Mouse (Mus musculus) thymus, adult 2 months (tissue): ENCODE results near the gene Bcas2. TPM values are rescaled to one million over a fixed set of nuclear protein-coding genes. Genes with fewer than 3 reads are reported as not detected.

Experiments
- DNase-seq: peaks from one replicate; pipeline ENCODE4 v3.0.0; 2021
- H3K27ac ChIP-seq: fragments of 200-500 bp; 2 replicates; pipeline ENCODE4 v1.5.1; 2012; ENCODE audit warnings: low read length, control low read depth; ENCODE audit not compliant: control insufficient read depth, insufficient read depth
- H3K27me3 ChIP-seq: fragments of 200-500 bp; 2 replicates; pipeline ENCODE4 v1.6.1; 2012; ENCODE audit warnings: mild to moderate bottlenecking, low read length, moderate library complexity, mixed read lengths; ENCODE audit not compliant: control insufficient read depth, insufficient read depth
- H3K36me3 ChIP-seq: fragments of 200-500 bp; 2 replicates; pipeline ENCODE4 v1.6.1; 2012; ENCODE audit warnings: mild to moderate bottlenecking, low read length, moderate library complexity; ENCODE audit not compliant: control insufficient read depth, insufficient read depth
- H3K4me1 ChIP-seq: fragments of 200-500 bp; replicated peaks from 2 replicates; pipeline ENCODE4 v1.6.1; 2012; ENCODE audit warnings: low read length; ENCODE audit not compliant: control insufficient read depth, insufficient read depth
- H3K4me3 ChIP-seq: fragments of 200-500 bp; 2 replicates; pipeline ENCODE4 v1.5.1; 2012; ENCODE audit warnings: mild to moderate bottlenecking, low read length, control low read depth, moderate library complexity; ENCODE audit not compliant: control insufficient read depth, insufficient read depth
- CTCF ChIP-seq: fragments of 200-500 bp; IDR thresholded peaks from 2 replicates; pipeline ENCODE4 v1.5.1; 2012; ENCODE audit warnings: mild to moderate bottlenecking, control low read depth, low read length, moderate library complexity, borderline replicate concordance; ENCODE audit not compliant: control insufficient read depth, poor library complexity, insufficient read depth; ENCODE audit errors: extremely low read depth
- POLR2A ChIP-seq: fragments of 200-500 bp; IDR thresholded peaks from 2 replicates; pipeline ENCODE4 v1.6.1; 2012; ENCODE audit warnings: mild to moderate bottlenecking, low read length, control low read depth, moderate library complexity; ENCODE audit not compliant: control insufficient read depth, poor library complexity, insufficient read depth; ENCODE audit errors: extremely low read depth
- WGBS: fragments of 180-500 bp; shearing (Covaris S2); methylation state at CpG from one replicate; pipeline ENCODE4 v1.1.7; 2018; 5-methylcytosine and 5-hydroxymethylcytosine counted together
- polyA plus RNA-seq: library from polyadenylated mRNA; depleted of rRNA; stranded (reverse); fragments of >200 nt; gene quantifications from 2 replicates; pipeline ENCODE4 v1.2.3, GENCODE M21; 2012; rRNA removed

Bcas2 gene
- polyA plus RNA-seq, 1 experiment, result 39.0 TPM

DNA sequence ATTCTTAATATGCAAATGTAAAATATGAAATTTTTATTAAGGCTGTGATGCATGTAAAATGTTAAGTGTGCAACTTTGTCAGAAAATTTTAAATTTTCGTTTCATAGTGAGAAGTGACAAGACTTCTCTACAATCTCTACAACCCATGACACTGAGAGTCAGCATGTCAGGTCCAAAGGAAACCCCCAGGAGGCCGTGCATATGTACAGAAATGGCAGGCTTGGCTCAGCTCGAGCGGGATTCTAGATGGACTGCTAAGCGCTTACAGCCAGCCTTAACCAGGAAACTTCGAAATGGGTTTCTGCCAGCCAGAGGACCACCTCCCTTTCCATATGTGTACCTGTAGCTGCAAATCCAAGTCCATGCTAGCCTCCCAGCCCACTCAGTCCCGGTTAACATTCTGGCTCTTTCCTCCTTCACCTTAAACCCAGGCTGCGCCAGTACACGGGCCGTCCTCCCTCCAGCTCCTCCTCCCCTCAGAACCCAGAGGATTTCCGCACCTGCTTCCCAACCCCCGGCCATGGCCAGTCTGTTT is 52.8 kb downstream of the Bcas2 start:
- H3K27ac ChIP-seq, result no peak overlapping the region

DNA sequence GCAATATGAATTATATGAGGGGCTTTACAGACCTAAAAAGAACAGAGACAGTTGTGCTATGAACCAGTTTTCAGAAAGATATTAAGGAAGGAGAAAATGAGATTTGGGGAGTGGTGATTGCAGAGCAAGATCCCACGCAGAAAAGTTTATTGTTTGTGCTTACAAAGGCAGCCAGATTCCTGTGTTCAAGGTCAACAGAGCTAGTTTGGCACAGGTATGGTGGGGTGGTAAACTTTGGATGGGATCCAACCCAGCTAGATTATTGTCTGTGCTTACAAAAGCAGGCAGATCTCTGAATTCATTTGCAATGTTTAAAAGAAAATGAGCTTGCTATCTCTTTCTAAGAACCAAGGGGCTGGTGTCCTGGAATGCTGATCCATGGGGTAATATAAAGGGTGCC is 56.3 kb downstream of the Bcas2 start:
- 100% methylated on average over 1 of the region's 1 CpGs for WGBS
- Histone ChIP-seq H3K27me3 (no peaks in the 10 kb centered on the region), H3K27ac (no peak overlapping the region), H3K36me3 (no peaks in the 10 kb centered on the region), H3K4me3 (no peak overlapping the region), H3K4me1 (no peaks in the 10 kb centered on the region)
- TF ChIP-seq CTCF (no peak), POLR2A (no peak)
- DNase-seq, result no peak

More for the DNA sequence above, 52.8 kb downstream of the Bcas2 start:
- no peaks in the 10 kb centered on the region for H3K4me1 ChIP-seq
- no peak for DNase-seq
- no peaks in the 10 kb centered on the region for H3K27me3 ChIP-seq
- TF ChIP-seq CTCF, result no peak
- TF ChIP-seq POLR2A, result no peak
- no peaks in the 10 kb centered on the region for H3K36me3 ChIP-seq
- 93% methylated on average over 12 of the region's 12 CpGs for WGBS
- no peak overlapping the region for H3K4me3 ChIP-seq

Other genes with a start within 250 kb of the Bcas2 start
- gene Sycp1, start 235.6 kb upstream of the Bcas2 start, polyA plus RNA-seq, result not detected in 2 replicates
- gene Nr1h5, start 207.5 kb upstream of the Bcas2 start, polyA plus RNA-seq, result 0.04 TPM in 1 of 2 replicates, not detected in the other
- gene Sike1, start 175.9 kb upstream of the Bcas2 start, polyA plus RNA-seq, result 32.6 and 34.6 TPM in 2 replicates
- gene Csde1, start 151.2 kb upstream of the Bcas2 start, polyA plus RNA-seq, result 29.6 and 35.0 TPM in 2 replicates
- gene Nras, start 113.4 kb upstream of the Bcas2 start, polyA plus RNA-seq, result 41.0 and 43.4 TPM in 2 replicates
- 10.3 and 13.8 TPM in 2 replicates for gene Ampd1, start 97.6 kb upstream of the Bcas2 start, polyA plus RNA-seq
- 1.5 and 2.2 TPM in 2 replicates for gene Dennd2c, start 69.1 kb upstream of the Bcas2 start, polyA plus RNA-seq
- gene Trim33, start 107.6 kb downstream of the Bcas2 start, polyA plus RNA-seq, result 30.0 and 30.1 TPM in 2 replicates